Mouse (Mus musculus): ENCODE data around the gene Ptprn2. TPM values are rescaled to one million over a fixed set of nuclear protein-coding genes. Genes with fewer than 3 reads are reported as not detected.
A peak's percentile ranks its signal among the peaks of the same experiment; 100 is the strongest.

The Ptprn2 gene
- polyA plus RNA-seq, 1 experiment, result 146 TPM

GRCm38 (mm10) chr12:117176259-117176823 is 690.8 kb downstream of the Ptprn2 start:
- no peak for DNase-seq (ENCODE audit: extremely low spot score in 1 of 2, low spot score in 1 of 2)

- no peak for DNase-seq (ENCODE audit: extremely low spot score in 1 of 2, low spot score in 1 of 2)
These were observed 701.6 kb downstream of the Ptprn2 start for GRCm38 (mm10) chr12:117187167-117187566.

GRCm38 (mm10) chr12:117192001-117192400 is 706.5 kb downstream of the Ptprn2 start:
- DNase-seq (ENCODE audit: extremely low spot score in 1 of 2, low spot score in 1 of 2), result no peak

DNA sequence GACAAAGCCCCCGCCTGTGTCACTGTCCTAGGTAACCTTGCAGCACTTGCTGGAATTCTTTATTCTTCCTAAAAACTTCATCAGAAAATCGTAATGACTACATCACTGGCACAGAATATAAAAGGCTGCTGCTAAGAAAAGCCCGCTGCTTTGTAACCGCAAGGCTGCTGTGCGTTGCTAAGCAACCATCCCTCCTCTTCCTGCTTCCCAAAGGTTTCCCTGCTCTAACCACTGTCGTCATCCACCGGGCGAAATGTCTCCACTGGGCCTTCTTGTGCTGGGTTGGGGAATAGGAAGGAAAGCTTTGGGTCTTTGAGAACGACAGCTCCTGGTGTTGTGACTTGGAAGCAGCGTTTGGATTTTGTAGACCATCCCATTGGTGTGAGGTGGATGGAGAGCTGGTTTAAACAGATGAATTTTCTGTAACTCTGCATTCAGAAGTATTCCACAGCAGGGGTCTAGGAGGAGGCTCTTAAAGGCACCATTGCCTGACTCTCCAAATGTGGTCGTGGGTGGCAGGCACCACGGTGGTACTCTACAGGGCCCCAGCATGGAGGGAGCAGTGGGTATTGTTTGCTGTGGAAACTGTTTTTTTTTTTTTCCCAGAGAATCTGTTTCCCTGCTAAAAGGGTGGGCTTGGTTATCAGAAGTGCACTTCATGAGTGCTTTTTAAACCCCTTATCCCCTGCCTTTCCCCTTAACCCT is 711.4 kb downstream of the Ptprn2 start:
- DNase-seq (ENCODE audit: extremely low spot score in 1 of 2, low spot score in 1 of 2), result peak; percentile 83 to 88

- DNase-seq (ENCODE audit: extremely low spot score in 1 of 2, low spot score in 1 of 2), result no peak
These were observed 712.6 kb downstream of the Ptprn2 start for GRCm38 (mm10) chr12:117198093-117198492.

GRCm38 (mm10) chr12:117200117-117200516 is 714.6 kb downstream of the Ptprn2 start:
- DNase-seq (ENCODE audit: extremely low spot score in 1 of 2, low spot score in 1 of 2), result peak; percentile 77 to 89

GRCm38 (mm10) chr12:117200590-117200989 is 715.1 kb downstream of the Ptprn2 start:
- DNase-seq (ENCODE audit: extremely low spot score in 1 of 2, low spot score in 1 of 2), result no peak

- no peak for DNase-seq (ENCODE audit: extremely low spot score in 1 of 2, low spot score in 1 of 2)
These were observed 718.0 kb downstream of the Ptprn2 start for GRCm38 (mm10) chr12:117203506-117203905.

DNA sequence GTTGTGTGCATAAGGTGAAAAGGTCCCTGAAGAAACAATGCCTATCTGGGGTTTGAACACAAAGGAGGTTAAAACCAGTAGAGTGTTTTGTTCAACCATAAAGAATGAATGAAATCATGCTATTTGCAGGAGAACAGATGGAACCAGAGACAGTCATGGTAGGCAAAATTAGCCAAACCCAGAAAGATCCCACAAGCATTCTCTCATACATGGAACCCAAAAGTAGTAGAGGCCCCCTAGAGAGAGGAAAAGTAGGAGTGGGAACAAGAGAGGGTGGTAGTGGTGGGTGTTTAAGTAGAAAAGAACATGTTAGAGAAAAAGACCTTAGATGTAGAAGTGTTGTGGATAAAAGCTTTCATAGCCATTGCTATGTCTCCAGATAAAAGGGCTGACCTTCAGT is 719.4 kb downstream of the Ptprn2 start:
- DNase-seq (ENCODE audit: extremely low spot score in 1 of 2, low spot score in 1 of 2), result no peak

- DNase-seq (ENCODE audit: extremely low spot score in 1 of 2, low spot score in 1 of 2), result no peak
These were observed 722.1 kb downstream of the Ptprn2 start for GRCm38 (mm10) chr12:117207421-117208120.

DNA sequence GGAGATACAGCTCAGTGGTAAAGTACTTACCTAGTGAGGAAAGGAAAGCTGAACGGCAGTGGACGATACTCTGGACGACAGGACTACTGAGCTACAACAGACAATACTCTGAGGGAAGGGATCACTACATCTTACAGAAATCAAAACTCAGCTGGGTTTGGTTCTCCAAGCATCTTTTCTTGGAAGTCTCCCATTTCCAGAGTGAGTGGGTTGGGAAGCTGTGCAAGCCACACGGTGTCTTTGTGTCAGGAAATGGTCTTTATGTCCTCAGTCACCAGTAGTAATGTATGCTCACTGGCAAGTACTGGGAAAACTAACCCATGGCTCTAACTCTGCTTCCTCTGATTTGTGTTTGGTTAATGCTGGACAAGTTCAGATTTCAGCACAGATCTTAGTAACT is 724.9 kb downstream of the Ptprn2 start:
- DNase-seq (ENCODE audit: extremely low spot score in 1 of 2, low spot score in 1 of 2), result no peak

DNA sequence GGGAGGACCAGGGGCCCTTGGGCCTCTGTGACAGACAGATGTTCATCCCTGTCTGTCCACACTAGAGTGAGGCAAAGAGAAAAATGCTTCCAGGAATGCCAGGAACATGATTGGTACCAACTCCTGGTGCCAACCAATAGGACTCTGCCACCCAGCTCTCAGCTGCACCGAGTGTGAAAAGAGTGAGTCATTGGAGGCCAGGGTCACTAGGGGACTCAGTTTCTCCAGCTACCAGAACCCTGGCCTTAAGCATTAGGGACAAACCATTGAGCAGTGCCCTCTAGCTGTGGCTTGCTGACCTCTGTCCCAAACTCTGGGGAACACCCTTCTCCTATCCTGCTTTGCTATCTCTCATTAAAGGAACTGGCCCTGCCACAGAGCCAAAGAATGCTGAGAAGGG is 728.0 kb downstream of the Ptprn2 start:
- DNase-seq (ENCODE audit: extremely low spot score in 1 of 2, low spot score in 1 of 2), result no peak

DNA sequence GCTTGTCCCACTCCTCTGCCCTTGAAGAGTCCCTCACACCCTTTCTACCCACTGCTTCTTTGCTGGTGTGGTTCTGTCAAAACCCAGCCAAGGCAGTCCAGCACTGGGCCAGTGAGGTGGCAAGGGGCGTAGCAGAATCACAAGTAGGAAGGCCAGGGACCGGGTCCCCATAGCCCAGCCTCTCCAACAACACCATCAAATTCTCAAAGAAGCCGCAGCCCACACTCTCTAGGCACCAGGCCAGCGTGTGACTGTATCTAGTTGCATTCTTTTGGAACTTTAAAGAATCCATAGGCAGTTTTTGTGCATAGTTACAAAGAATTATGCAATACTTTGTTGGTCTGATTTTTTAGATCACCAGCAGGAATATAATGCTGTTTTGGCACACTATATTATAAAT is 728.8 kb downstream of the Ptprn2 start:
- peak in 1 of 2 experiments; percentile 84 for DNase-seq (ENCODE audit: extremely low spot score in 1 of 2, low spot score in 1 of 2)

DNA sequence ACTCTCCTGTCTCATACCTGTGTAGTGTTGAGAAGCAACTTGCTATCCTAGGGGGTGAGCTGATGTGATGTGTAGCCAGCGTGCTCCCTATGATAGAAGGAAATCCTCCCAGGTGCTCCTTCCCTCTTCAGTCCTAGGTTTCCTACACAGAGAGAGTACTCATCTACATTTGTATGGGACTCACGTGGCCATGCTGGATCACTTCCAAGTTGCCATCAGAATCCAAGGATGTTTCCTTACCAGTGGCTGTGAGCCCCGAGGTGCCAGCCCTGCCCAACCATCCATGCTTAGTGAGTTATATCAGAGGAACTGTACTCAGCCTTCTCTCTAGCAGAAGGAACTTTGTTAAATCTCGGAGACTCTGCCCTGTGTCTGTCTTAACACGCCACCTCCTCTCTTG is 729.4 kb downstream of the Ptprn2 start:
- DNase-seq (ENCODE audit: extremely low spot score in 1 of 2, low spot score in 1 of 2), result no peak

DNA sequence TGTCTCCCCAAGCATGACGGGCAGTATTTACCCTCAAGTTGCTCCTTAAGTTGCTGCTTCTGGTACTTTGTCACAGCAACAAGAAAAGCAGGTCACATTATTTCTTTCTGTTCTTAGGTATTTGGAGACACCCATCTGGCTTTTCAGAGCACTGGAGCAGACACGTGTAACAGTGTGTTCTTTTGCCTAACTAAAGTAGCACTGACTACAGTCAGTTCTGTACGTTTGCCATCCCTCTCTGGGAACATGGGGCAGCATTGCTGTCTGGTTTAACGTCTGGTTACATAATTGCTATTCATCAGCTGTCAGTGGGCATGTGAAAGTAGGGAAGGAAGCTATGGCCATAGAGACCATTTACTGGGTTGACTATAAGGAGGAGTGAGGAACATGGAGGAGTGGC is 736.4 kb downstream of the Ptprn2 start:
- DNase-seq (ENCODE audit: extremely low spot score in 1 of 2, low spot score in 1 of 2), result no peak

DNA sequence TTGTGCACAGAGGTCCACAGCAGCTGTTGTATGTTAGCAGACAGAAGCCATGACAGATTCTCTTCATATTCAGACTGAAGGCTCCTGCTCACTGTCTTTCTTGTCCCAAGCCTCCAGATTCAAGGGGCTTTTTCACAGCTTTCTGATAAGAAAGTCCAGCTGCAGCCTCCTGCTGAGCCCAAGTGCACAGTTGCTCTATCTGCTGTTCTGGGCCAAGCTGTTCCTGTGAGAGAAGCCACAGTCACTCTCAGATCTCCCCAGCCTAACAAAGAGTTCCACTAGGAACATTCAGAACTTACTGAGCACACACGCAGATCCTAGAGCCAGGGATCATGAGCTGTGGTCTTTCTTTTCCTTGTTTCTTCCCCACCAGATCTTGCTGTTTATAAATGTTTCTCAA is 738.5 kb downstream of the Ptprn2 start:
- no peak for DNase-seq (ENCODE audit: extremely low spot score in 1 of 2, low spot score in 1 of 2)

DNA sequence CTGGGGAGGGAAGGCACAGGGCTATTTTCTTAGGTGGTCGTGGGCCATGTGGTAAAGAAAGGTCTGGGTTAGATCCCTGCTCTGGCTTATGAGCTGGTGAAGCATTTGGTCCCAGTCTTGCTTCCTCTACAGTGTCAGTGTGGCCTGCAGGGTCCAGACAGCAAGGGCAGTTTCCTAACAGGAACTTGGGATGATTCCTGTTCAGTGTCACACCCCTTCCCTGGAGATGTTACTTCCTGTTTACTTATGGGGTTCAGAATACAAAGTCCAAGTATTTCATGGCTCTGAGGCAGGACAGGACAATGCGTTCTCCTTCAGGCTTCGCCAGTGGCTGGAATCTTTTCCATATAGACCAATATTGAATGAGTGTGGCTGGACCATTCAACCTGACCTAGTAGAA is 741.7 kb downstream of the Ptprn2 start:
- DNase-seq (ENCODE audit: extremely low spot score in 1 of 2, low spot score in 1 of 2), result no peak

GRCm38 (mm10) chr12:117229442-117229841 is 743.9 kb downstream of the Ptprn2 start:
- peak; percentile 48 to 68 for DNase-seq (ENCODE audit: extremely low spot score in 1 of 2, low spot score in 1 of 2)

GRCm38 (mm10) chr12:117230282-117230681 is 744.8 kb downstream of the Ptprn2 start:
- no peak for DNase-seq (ENCODE audit: extremely low spot score in 1 of 2, low spot score in 1 of 2)

DNA sequence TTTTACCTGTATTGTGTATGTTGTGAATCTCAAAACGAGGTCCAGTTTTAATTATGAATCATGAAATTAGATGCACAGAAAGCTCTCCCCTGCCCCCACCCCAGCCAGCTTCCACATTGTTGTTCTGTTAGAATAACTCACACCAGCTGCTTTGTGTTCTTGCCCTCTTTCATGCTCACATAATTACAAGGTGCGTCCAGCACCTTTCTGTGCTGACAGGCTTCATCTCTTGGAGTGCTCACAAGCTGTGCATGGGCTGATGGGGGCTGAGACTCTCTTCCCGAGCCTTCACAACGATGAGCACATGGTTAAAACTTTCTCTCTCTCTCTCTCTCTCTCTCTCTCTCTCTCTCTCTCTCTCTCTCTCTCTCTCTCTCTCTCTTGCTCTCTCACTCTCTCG is 746.3 kb downstream of the Ptprn2 start:
- DNase-seq (ENCODE audit: extremely low spot score in 1 of 2, low spot score in 1 of 2), result no peak

- no peak for DNase-seq (ENCODE audit: extremely low spot score in 1 of 2, low spot score in 1 of 2)
These were observed 749.6 kb downstream of the Ptprn2 start for GRCm38 (mm10) chr12:117235114-117235513.
